Mouse (Mus musculus) left cerebral cortex, adult 2 months (tissue): ENCODE data around the gene Vti1a. TPM values are rescaled to one million over a fixed set of nuclear protein-coding genes. Genes with fewer than 3 reads are reported as not detected.

Experiments
- DNase-seq, 2 experiments: peaks; one replicate each; pipeline ENCODE4 v3.0.0; 2021 to 2022; ENCODE audit warnings: low spot score in 2 of 2, mixed read lengths in 1 of 2; ENCODE audit errors: extremely low spot score in 1 of 2
- H3K27ac ChIP-seq: fragments of 200-600 bp; 2 replicates; pipeline ENCODE4 v1.8.1; 2022
- H3K4me3 ChIP-seq: fragments of 200-600 bp; 2 replicates; pipeline ENCODE4 v1.8.1; 2022
- CTCF ChIP-seq: fragments of 200-600 bp; IDR thresholded peaks from 2 replicates; pipeline ENCODE4 v1.8.1; 2022; ENCODE audit warnings: antibody characterized with exemption, mild to moderate bottlenecking, moderate library complexity
- intact Hi-C: fragments of 180-260 bp; cut with DNase I; formaldehyde crosslinking; loops from one replicate; pipeline ENCODE4 v1.15.1; 2025
- total RNA-seq, 2 experiments: library from RNA; stranded (reverse); gene quantifications; 2 replicates each; pipeline ENCODE4 v1.2.3; 2021

Gene Vti1a
- total RNA-seq, 2 experiments from 2014 or later: 66.2 to 67.0 TPM

DNA sequence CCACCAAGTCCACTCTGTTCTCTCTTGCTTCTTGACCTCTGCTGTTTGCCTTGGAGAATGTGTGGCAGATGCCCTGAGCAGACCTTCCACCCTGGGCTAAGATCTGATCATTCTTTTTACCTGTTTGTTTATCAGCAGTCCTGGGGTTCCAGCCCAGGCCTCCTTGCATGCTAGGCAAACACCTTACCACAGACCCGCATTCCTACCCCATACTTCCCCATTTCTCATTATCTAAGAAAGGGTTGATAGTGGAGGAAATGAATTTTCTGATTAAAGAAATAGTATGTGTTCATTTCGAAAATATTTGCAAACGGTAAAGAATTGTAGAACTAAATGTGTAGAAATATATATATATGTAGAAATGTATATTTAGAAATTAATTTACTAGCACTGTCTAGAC lies 293.7 kb downstream of the Vti1a start:
- TF ChIP-seq CTCF: no peak
- DNase-seq: no peak
- intact Hi-C loops: no loop called here
- Histone ChIP-seq H3K4me3 (no peak overlapping the region), H3K27ac (no peak overlapping the region)

GRCm38 (mm10) chr19:55615743-55616142 lies 299.6 kb downstream of the Vti1a start:
- Histone ChIP-seq H3K4me3 (no peak overlapping the region), H3K27ac (no peak overlapping the region)
- no peak for TF ChIP-seq CTCF
- no peak for DNase-seq
- intact Hi-C loops: no loop called here

DNA sequence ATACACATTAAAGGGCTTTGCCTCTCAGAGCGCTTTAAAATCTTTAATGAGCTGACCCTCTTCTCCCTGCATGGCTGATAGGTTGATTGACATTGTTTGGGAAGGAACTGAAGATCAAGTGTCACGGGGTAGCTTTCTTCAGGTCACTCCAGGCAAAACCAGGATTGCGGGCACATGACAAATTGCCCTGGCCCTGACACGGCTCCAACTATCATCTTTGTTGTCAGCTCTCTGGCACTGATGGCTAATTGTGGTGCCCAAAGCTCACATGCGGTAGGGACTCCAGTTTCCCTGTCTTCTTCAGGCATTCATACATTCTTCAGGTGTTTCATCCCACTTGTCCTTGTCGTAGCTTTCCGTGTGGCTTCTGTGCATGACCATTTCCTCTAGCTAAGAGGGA lies 300.2 kb downstream of the Vti1a start:
- Histone ChIP-seq H3K4me3 (no peak overlapping the region), H3K27ac (no peak overlapping the region)
- no peak for DNase-seq
- intact Hi-C loops: no loop called here
- TF ChIP-seq CTCF: no peak

DNA sequence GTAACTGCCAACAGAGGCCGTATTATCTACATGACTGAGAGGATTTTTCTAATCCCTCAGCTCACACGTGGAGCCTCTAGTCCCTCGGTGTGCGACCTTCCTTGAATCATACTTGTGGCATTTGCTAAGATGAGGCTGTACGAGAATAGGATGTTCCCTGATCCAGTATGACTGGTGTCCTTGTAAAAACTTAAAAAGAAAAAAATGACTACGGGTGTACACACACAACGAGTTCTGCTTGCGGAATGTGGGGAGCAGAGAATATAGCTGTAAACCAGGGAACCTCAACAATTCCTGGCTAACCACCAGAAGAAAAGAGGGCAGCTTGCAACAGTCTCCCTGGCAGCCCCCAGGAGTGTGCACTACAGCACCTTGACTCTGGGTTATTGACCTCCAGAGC lies 300.8 kb downstream of the Vti1a start:
- intact Hi-C loops: no loop called here
- no peak for DNase-seq
- no peak overlapping the region for H3K27ac ChIP-seq

DNA sequence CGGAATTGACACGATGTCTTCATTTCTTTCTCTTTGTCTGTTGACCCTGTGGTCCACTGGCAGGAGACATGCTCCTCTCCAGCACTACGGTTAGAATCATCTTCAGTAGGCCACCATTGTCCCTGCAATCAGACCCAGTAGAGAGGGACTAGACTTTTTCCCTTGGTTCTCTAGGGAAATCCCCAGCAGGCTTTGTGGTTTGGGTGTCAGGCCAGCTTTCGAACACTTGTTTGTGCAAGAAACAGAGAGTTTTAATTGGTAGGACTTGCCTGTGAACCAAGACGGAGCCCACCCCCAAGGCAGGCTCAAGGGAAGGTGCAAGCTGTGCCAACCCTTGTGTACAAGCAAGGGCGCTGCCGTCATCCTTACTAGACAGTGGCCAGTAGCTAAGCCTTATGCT lies 302.5 kb downstream of the Vti1a start:
- Histone ChIP-seq H3K4me3 (no peak overlapping the region), H3K27ac (no peak overlapping the region)
- DNase-seq: no peak
- intact Hi-C loops: no loop called here
- TF ChIP-seq CTCF: no peak

More for the DNA sequence above, 300.8 kb downstream of the Vti1a start:
- H3K4me3 ChIP-seq: no peak overlapping the region
- no peak for TF ChIP-seq CTCF

GRCm38 (mm10) chr19:55620411-55621008 lies 304.4 kb downstream of the Vti1a start:
- no peak overlapping the region for H3K27ac ChIP-seq
- DNase-seq: no peak
- no peak for TF ChIP-seq CTCF
- intact Hi-C loops: no loop called here
- H3K4me3 ChIP-seq: no peak overlapping the region

DNA sequence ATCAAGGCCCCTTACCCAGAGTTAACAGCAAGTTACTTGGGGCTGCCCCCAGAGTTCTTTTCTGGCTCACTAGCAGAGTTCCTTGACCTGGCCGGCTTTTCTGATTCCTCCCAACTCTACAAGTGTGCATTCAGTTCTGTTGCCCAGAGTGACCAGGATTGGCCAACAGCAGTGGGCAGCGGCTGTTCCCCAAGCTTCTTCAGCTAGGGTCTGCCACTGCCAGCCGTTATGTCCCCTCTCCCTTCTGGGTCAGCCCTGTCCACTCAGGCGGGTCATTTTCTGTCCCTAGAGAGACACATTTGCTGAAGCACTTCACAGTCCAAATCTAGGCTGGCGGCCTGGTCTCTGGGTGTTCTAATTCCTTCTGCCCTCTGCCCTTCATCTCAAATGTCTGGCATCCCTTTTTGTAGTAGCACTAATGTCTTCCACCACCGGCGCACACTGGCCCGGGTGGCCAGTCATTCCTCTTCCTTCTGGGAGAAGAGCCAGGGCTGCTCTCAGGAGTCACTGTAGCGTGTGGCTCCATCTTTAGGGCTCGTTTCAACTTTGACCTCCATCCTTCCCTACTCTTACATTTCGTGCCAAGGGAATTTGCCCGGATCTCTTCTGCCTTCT lies 305.0 kb downstream of the Vti1a start:
- intact Hi-C loops: no loop called here
- Histone ChIP-seq H3K27ac (no peak overlapping the region), H3K4me3 (no peak overlapping the region)
- DNase-seq: no peak
- no peak for TF ChIP-seq CTCF

DNA sequence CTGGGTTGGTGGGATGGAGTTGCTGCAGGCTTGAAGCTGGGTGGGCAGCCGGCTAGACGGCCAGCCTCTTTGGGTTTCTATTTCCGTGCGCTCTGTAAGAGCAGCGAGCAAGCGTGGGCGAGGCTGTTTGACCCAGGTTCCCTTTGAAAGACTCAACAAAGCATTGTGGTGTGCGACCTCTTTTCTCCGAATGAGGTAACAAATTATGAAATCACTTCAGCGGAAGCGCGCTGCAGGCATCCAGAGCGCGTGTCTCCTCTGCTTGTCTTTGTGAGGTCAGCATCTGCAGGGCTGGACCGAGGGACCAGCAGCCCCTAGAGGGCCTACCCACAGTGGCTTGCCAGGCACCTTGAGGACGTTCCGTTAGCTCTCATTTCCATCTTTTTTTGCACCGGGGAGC lies 306.7 kb downstream of the Vti1a start:
- TF ChIP-seq CTCF: no peak
- H3K4me3 ChIP-seq: no peak overlapping the region
- intact Hi-C loops: no loop called here
- H3K27ac ChIP-seq: no peak overlapping the region
- no peak for DNase-seq

GRCm38 (mm10) chr19:55623605-55624004 lies 307.5 kb downstream of the Vti1a start:
- intact Hi-C loops: no loop called here
- Histone ChIP-seq H3K4me3 (no peak overlapping the region), H3K27ac (no peak overlapping the region)
- TF ChIP-seq CTCF: no peak
- DNase-seq: no peak

GRCm38 (mm10) chr19:55626483-55626882 lies 310.4 kb downstream of the Vti1a start:
- no peak for TF ChIP-seq CTCF
- DNase-seq: no peak
- intact Hi-C loops: no loop called here
- Histone ChIP-seq H3K4me3 (peak overlapping the region; percentile 16; the same call in 1 of the 2 replicates), H3K27ac (no peak overlapping the region)

DNA sequence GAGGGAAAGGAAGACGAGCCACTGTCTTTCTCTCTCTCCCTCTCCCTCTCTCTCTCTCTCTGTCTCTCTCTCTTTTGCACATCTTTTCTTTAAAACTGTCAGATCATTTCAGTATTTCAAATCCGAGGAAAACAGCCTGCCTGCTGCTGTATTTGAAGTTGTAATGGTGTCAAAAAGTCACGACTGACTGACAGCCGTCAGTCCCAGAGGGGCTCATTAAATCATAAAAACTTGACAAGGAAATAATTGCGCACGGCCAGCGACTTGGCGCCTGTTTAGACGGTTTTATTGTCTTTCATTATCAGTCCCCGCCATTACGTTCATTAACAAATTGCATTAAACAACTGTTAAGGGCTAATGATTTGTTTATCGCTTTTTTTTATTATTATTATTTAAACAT lies 310.9 kb downstream of the Vti1a start:
- no peak for TF ChIP-seq CTCF
- intact Hi-C loops: no loop called here
- Histone ChIP-seq H3K27ac (no peak overlapping the region), H3K4me3 (no peak overlapping the region; the same call in 1 of the 2 replicates)
- DNase-seq: no peak

DNA sequence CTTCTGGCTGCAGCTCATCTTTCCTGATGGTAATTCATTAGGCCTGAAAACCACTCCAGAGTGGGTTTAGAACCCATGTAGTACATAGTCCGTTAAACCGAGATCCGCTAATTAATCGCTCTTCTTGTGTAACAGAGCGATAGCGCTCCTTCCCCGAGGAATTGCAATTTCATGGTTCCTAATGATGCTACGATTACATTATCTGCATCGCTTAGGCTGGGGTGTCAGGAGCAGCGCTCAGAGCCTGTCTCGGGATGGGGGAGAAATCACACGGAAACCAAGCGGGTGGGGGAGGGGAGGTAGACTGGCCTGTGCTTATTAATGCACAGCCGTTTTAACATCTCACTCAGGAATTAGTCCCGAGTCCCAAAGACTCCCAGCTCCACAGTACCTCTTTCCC lies 319.4 kb downstream of the Vti1a start:
- DNase-seq: no peak
- Histone ChIP-seq H3K4me3 (no peak overlapping the region), H3K27ac (no peak overlapping the region)
- intact Hi-C loops: no loop called here
- TF ChIP-seq CTCF: no peak

- intact Hi-C loops: no loop called here
These were observed 324.2 kb downstream of the Vti1a start for GRCm38 (mm10) chr19:55640251-55640650.

More at GRCm38 (mm10) chr19:55640251-55640650, 324.2 kb downstream of the Vti1a start:
- no peak for TF ChIP-seq CTCF
- Histone ChIP-seq H3K27ac (no peak overlapping the region), H3K4me3 (no peak overlapping the region)
- DNase-seq: no peak
